Mouse (Mus musculus) heart, embryonic 13.5 days (tissue): Measurements from ENCODE around the gene Vdr. TPM values are rescaled to one million over a fixed set of nuclear protein-coding genes. Genes with fewer than 3 reads are reported as not detected.

Experiments used
- ATAC-seq: fragments of 200-750 bp; cut with Nextera tagmentation; 2 replicates; pipeline ENCODE4 v1.8.0; 2017; ENCODE audit warnings: moderate TSS enrichment; ENCODE audit not compliant: insufficient number of reproducible peaks, low FRiP score, low TSS enrichment; ENCODE audit errors: extremely low read depth
- H3K27ac ChIP-seq: fragments of 300-500 bp; sonication (generic); replicated peaks from 2 replicates; pipeline ENCODE4 v1.5.1; 2015; ENCODE audit warnings: moderate library complexity, mild to moderate bottlenecking, inconsistent platforms
- H3K27me3 ChIP-seq: fragments of 300-500 bp; sonication (generic); replicated peaks from 2 replicates; pipeline ENCODE4 v1.6.1; 2015; ENCODE audit warnings: mild to moderate bottlenecking, inconsistent platforms
- H3K36me3 ChIP-seq: fragments of 300-500 bp; sonication (generic); 2 replicates; pipeline ENCODE4 v1.6.1; 2015; ENCODE audit warnings: mild to moderate bottlenecking, inconsistent platforms
- H3K4me1 ChIP-seq: fragments of 300-500 bp; sonication (generic); 2 replicates; pipeline ENCODE4 v1.6.1; 2015; ENCODE audit warnings: inconsistent platforms
- H3K4me2 ChIP-seq: fragments of 300-500 bp; sonication (generic); 2 replicates; pipeline ENCODE4 v1.6.1; 2015; ENCODE audit warnings: inconsistent platforms, mild to moderate bottlenecking, moderate library complexity
- H3K4me3 ChIP-seq: fragments of 300-500 bp; sonication (generic); 2 replicates; pipeline ENCODE4 v1.5.1; 2015; ENCODE audit warnings: moderate library complexity, mild to moderate bottlenecking, inconsistent platforms
- H3K9ac ChIP-seq: fragments of 300-500 bp; sonication (generic); 2 replicates; pipeline ENCODE4 v1.6.1; 2015; ENCODE audit warnings: inconsistent platforms, mild to moderate bottlenecking, moderate library complexity
- H3K9me3 ChIP-seq: fragments of 300-500 bp; sonication (generic); 2 replicates; pipeline ENCODE4 v1.6.1; 2016; ENCODE audit warnings: inconsistent platforms
- WGBS: fragments of 180-500 bp; shearing (Covaris S2); methylation state at CpG from one replicate; pipeline ENCODE4 v1.1.7; 2015; ENCODE audit warnings: mixed read lengths; 5-methylcytosine and 5-hydroxymethylcytosine counted together
- polyA plus RNA-seq: library from polyadenylated mRNA; unstranded; fragments of >200 nt; fragmentation: Nextera tagmentation; extraction: Ambion mirVana; gene quantifications from 2 replicates; pipeline ENCODE4 v1.2.1, GENCODE M21; 2015

Gene Vdr
- polyA plus RNA-seq, 1 experiment from 2014 or later, result 1.1 TPM

GRCm38 (mm10) chr15:97944919-97945574 is 34.6 kb upstream of the Vdr start:
- WGBS, result 65% methylated on average over 11 of the region's 11 CpGs
- ATAC-seq, result no peak

DNA sequence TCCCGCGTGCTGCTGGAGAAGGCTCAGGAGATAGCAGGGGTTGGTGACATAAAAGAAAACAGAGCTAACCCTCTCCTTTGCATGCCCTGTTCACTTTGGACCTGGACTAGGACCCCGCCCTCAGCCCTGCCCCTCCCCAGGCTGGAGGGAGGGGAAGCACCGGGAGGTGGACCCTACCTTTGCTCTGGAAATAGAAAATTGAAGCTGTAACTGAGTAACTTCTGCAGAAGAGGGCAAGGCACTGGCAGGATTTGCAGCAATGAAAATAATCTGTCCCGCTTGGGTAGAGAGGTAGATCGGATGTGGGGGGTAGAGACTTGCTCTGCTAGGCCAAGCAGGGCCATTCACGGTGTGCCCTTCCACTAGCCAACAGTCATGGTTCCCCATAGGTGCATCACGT is 32.9 kb upstream of the Vdr start:
- Histone ChIP-seq H3K9ac (no peak overlapping the region), H3K9me3 (no peaks in the 10 kb centered on the region), H3K4me2 (no peak overlapping the region), H3K27ac (no peak overlapping the region), H3K36me3 (no peaks in the 10 kb centered on the region), H3K27me3 (peaks cover 11% of the 10 kb centered on the region; the same call in 1 of the 2 replicates), H3K4me3 (no peak overlapping the region), H3K4me1 (peaks cover 6% of the 10 kb centered on the region)
- 82% methylated on average over 8 of the region's 8 CpGs for WGBS
- ATAC-seq, result no peak

More at GRCm38 (mm10) chr15:97944919-97945574, 34.6 kb upstream of the Vdr start:
- no peak overlapping the region for H3K27ac ChIP-seq
- no peaks in the 10 kb centered on the region for H3K9me3 ChIP-seq
- H3K4me3 ChIP-seq, result no peak overlapping the region
- peaks cover 24% of the 10 kb centered on the region for H3K27me3 ChIP-seq
- H3K4me2 ChIP-seq, result no peak overlapping the region
- no peaks in the 10 kb centered on the region for H3K4me1 ChIP-seq
- no peaks in the 10 kb centered on the region for H3K36me3 ChIP-seq
- no peak overlapping the region for H3K9ac ChIP-seq

GRCm38 (mm10) chr15:97942538-97942937 is 32.1 kb upstream of the Vdr start:
- no peak overlapping the region for H3K4me3 ChIP-seq
- H3K9me3 ChIP-seq, result no peaks in the 10 kb centered on the region
- H3K27ac ChIP-seq, result no peak overlapping the region
- H3K27me3 ChIP-seq, result peaks cover 11% of the 10 kb centered on the region; the same call in 1 of the 2 replicates
- WGBS, result 80% methylated on average over 8 of the region's 8 CpGs
- no peak overlapping the region for H3K9ac ChIP-seq
- H3K4me1 ChIP-seq, result peaks cover 9% of the 10 kb centered on the region
- H3K4me2 ChIP-seq, result no peak overlapping the region
- no peak for ATAC-seq
- H3K36me3 ChIP-seq, result no peaks in the 10 kb centered on the region

DNA sequence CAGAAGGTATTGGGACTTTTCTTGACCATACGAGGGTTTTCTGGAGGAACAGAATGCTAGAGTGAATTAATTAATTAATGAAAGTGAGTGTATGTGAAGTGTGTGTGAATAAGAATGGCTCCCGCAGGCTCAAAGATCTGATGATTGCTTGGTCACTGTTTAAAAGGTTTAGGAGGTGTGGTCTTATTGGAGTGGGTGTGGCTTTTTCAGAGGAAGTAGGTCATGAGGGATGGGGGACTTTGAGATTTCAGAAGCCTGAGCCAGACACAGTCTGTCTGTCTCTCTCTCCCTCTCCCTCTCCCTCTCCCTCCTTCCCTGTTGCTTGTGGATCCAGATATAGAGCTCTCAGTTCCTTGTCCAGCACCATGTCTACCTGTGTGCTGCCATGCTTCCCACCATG is 30.9 kb upstream of the Vdr start:
- WGBS, result 81% methylated on average over 2 of the region's 2 CpGs
- H3K27me3 ChIP-seq, result peaks cover 7% of the 10 kb centered on the region; the same call in 1 of the 2 replicates
- ATAC-seq, result no peak
- no peaks in the 10 kb centered on the region for H3K36me3 ChIP-seq
- no peak overlapping the region for H3K27ac ChIP-seq
- H3K9me3 ChIP-seq, result no peaks in the 10 kb centered on the region
- peaks cover 9% of the 10 kb centered on the region for H3K4me1 ChIP-seq
- H3K9ac ChIP-seq, result no peak overlapping the region
- H3K4me2 ChIP-seq, result no peak overlapping the region
- H3K4me3 ChIP-seq, result no peak overlapping the region

DNA sequence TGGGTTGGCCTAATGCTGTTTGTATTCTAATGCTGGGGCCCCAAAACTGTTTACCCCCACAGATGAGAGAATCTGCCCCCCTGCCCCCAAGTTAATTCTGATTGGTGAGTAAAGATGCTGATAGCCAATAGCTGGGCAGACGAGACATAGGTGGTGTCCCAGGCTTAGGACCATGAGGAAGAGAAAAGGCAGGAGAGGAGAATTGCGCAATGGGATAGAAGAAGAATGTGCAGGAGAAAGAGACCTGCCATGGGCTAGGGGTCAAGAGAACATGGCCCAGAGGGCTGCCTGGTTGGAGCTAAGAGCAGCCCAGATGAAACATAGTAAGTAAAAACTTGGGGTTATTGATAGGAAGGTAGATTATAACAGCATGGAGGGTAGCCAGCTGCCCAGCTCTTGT is 29.7 kb upstream of the Vdr start:
- peaks cover 12% of the 10 kb centered on the region for H3K4me1 ChIP-seq
- H3K27ac ChIP-seq, result no peak overlapping the region
- WGBS, result 68% methylated on average over 2 of the region's 2 CpGs
- H3K27me3 ChIP-seq, result no peaks in the 10 kb centered on the region; the same call in 1 of the 2 replicates
- H3K9ac ChIP-seq, result no peak overlapping the region
- H3K4me2 ChIP-seq, result no peak overlapping the region
- no peaks in the 10 kb centered on the region for H3K9me3 ChIP-seq
- no peaks in the 10 kb centered on the region for H3K36me3 ChIP-seq
- no peak for ATAC-seq
- H3K4me3 ChIP-seq, result no peak overlapping the region

GRCm38 (mm10) chr15:97938580-97938979 is 28.1 kb upstream of the Vdr start:
- Histone ChIP-seq H3K36me3 (no peaks in the 10 kb centered on the region), H3K4me2 (no peak overlapping the region), H3K27ac (no peak overlapping the region), H3K9ac (no peak overlapping the region), H3K4me1 (peaks cover 15% of the 10 kb centered on the region), H3K27me3 (no peaks in the 10 kb centered on the region; the same call in 1 of the 2 replicates), H3K9me3 (no peaks in the 10 kb centered on the region), H3K4me3 (no peak overlapping the region)
- WGBS, result 38% methylated on average over 6 of the region's 6 CpGs
- ATAC-seq, result no peak

DNA sequence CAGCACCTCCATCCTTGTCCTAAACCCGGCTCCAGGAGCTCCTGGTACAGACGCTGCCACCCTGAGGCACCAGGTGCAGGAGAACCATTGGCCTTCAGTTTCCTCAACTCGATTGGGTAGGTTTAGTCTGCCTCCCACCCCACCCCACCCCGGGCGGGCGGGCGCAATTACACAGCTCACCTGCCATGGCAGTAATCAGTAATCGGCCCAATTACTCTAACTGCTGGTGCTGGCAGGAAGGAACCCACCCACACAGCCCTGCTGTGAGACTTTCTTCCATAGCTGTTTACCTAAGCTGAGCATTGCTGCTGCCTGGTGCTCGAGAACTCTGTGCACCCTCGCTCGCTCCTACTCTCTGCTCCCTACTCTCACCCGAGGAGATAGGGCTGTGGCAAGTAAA is 22.0 kb upstream of the Vdr start:
- Histone ChIP-seq H3K27me3 (peaks cover 15% of the 10 kb centered on the region; the same call in 1 of the 2 replicates), H3K4me3 (no peak overlapping the region), H3K27ac (no peak overlapping the region), H3K9me3 (no peaks in the 10 kb centered on the region), H3K9ac (no peak overlapping the region), H3K4me1 (peaks cover 23% of the 10 kb centered on the region), H3K36me3 (no peaks in the 10 kb centered on the region), H3K4me2 (no peak overlapping the region)
- 83% methylated on average over 12 of the region's 12 CpGs for WGBS
- ATAC-seq, result no peak

DNA sequence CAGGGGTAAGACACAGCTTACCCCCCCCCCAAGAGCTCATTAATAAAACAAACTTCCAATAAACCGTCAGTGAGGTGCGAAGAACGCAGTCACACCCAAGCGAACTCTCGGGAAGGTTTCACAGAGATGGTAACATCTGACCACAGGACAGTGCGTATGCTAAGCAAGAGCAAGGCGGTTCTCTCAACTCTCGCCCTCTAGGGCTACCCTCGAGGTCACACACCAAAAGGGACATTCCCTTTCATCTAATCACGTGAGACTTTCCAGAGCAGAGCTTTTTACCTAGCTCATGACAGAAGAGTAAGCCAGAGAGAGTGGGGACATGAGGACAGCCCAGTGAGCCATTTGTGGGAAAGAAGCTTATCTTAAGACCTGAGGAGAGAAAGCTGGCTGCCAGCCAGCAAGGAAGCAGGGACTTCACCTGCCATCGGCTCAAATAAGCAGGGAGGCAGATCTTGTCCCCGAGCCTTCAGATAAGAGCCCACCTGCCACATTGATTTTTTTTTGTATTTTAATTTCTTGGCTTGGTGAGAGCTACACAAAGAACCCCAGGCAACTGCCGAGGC is 18.9 kb upstream of the Vdr start:
- Histone ChIP-seq H3K27me3 (peaks cover 15% of the 10 kb centered on the region), H3K27ac (no peak overlapping the region), H3K9me3 (no peaks in the 10 kb centered on the region), H3K36me3 (no peaks in the 10 kb centered on the region), H3K9ac (no peak overlapping the region), H3K4me1 (peaks cover 23% of the 10 kb centered on the region), H3K4me2 (no peak overlapping the region), H3K4me3 (no peak overlapping the region)
- 30% methylated on average over 13 of the region's 13 CpGs for WGBS
- ATAC-seq, result no peak

DNA sequence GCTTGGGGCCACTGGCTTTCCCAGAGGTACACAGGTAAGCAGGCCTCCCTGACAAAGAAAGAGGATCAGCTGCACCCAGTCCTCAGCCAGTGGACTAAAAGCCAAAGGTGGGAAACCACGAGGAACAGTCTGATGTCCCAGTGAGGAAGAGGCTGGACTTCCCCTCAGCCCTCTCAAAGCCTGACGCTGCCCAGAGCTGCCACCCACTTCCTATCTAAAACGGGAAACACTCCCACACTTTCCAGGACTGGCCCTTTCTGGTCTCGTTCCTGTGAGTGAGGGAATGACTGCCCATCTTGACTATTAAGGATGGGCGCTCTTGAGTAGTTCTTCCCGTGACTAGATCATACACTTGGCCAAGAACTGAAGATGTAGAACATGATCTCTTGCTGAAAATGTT is 17.4 kb upstream of the Vdr start:
- H3K27ac ChIP-seq, result 0 out of 2 replicates have a peak overlapping the region, but pooled peaks have one; percentile 12
- 30% methylated on average over 6 of the region's 6 CpGs for WGBS
- ATAC-seq, result no peak

GRCm38 (mm10) chr15:97927018-97927417 is 16.6 kb upstream of the Vdr start:
- Histone ChIP-seq H3K36me3 (no peaks in the 10 kb centered on the region), H3K4me1 (peaks cover 23% of the 10 kb centered on the region), H3K4me3 (no peak overlapping the region), H3K27ac (0 out of 2 replicates have a peak overlapping the region, but pooled peaks have one; percentile 12), H3K27me3 (peaks cover 15% of the 10 kb centered on the region), H3K9me3 (no peaks in the 10 kb centered on the region), H3K4me2 (no peak overlapping the region), H3K9ac (no peak overlapping the region)
- ATAC-seq, result no peak
- WGBS, result 46% methylated on average over 4 of the region's 4 CpGs

More for the DNA sequence above, 17.4 kb upstream of the Vdr start:
- no peaks in the 10 kb centered on the region for H3K9me3 ChIP-seq
- no peak overlapping the region for H3K4me3 ChIP-seq
- no peaks in the 10 kb centered on the region for H3K36me3 ChIP-seq
- no peak overlapping the region for H3K4me2 ChIP-seq
- no peak overlapping the region for H3K9ac ChIP-seq
- H3K27me3 ChIP-seq, result peaks cover 15% of the 10 kb centered on the region
- peaks cover 23% of the 10 kb centered on the region for H3K4me1 ChIP-seq

DNA sequence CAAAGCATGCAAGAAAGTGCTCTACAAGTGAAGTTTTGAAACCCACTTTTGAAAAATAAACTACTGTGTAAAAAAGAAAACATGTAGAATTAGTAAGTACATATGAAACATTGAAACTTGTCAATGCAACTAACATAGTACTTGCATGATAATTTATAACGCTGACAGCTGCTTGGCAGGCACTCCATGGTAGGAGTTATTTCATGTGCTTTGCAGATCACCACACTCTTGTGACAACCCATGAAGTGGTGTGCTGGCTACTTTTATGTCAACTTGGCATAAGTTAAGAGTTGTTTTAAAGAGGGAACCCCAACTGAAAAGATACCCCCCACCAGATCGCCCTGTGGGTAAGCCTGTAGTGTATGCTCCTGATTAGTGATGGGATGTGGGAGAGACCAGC is 12.0 kb upstream of the Vdr start:
- peaks cover 6% of the 10 kb centered on the region for H3K4me1 ChIP-seq
- no peak overlapping the region for H3K9ac ChIP-seq
- no peaks in the 10 kb centered on the region for H3K36me3 ChIP-seq
- H3K27me3 ChIP-seq, result no peaks in the 10 kb centered on the region; the same call in none of the 2 replicates
- no peak overlapping the region for H3K27ac ChIP-seq
- H3K9me3 ChIP-seq, result no peaks in the 10 kb centered on the region
- ATAC-seq, result no peak
- 76% methylated on average over 2 of the region's 2 CpGs for WGBS
- H3K4me2 ChIP-seq, result no peak overlapping the region
- no peak overlapping the region for H3K4me3 ChIP-seq

DNA sequence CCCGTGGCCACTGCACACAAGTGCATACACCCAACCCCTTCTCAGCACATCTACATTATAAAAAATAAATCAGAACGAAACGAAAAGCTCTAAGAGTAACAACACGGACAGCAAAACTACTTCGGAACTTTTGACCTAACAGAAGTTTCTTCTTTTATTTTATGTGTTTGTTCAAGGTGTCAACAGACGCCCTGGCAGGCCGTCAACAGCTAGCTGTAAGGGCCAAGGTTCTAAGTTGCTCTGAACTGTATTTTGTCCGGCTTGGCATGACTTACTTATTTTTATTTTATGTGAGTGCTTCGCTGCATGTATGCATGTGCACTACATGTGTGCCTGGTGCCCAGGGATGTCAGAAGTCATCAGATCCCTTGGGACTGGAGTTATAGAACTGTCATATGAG is 11.4 kb upstream of the Vdr start:
- no peak overlapping the region for H3K9ac ChIP-seq
- no peak for ATAC-seq

More for the DNA sequence above, 11.4 kb upstream of the Vdr start:
- no peaks in the 10 kb centered on the region for H3K4me1 ChIP-seq
- H3K27ac ChIP-seq, result no peak overlapping the region
- no peaks in the 10 kb centered on the region; the same call in none of the 2 replicates for H3K27me3 ChIP-seq
- no peaks in the 10 kb centered on the region for H3K36me3 ChIP-seq
- WGBS, result 81% methylated on average over 9 of the region's 9 CpGs
- no peaks in the 10 kb centered on the region for H3K9me3 ChIP-seq
- no peak overlapping the region for H3K4me3 ChIP-seq
- H3K4me2 ChIP-seq, result no peak overlapping the region
